Mouse (Mus musculus): ENCODE measurements around the gene Tcf7l2. TPM values are rescaled to one million over a fixed set of nuclear protein-coding genes. Genes with fewer than 3 reads are reported as not detected.

The Tcf7l2 gene
- total and polyA plus RNA-seq, 3 experiments: not detected

DNA sequence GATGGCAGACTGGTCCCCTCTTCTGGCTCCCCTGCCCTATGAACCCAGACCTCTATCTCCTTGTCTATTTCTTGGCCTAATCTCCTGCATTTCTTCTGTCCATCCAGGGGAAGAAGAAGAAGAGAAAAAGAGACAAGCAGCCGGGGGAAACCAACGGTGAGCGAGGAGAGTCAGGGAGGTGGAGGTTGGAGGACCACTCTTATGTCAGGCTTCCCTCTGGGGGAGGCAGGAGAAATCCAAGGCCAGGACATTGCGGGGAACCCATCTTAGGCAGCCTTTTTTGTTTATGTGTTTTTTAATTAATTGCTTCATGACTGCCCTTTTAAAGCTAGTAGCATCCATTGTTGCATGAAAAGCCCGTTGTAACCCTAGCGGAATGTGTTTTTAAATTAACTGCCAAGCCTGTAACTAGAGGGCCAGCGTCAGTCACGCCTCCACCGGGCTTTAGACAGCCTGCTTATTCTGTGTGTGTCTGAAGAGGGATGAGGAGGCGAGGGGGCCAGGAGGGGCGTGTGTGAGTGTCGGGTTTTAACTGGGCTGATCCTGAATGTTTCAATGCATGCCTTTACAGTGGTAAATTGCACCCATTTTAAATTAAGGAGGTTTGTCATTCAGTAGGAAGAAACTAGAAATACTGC lies 182.3 kb downstream of the Tcf7l2 start:
- no peak overlapping the region for H3K9ac ChIP-seq (ENCODE audit: insufficient read depth, low read depth)
- no peak overlapping the region for H3K4me3 ChIP-seq (replicated peaks in 1 of 3; ENCODE audit: low read depth in 2 of 3, low read length in 2 of 3, poor library complexity in 1 of 3)
- peaks cover 64% of the 10 kb centered on the region for H3K27me3 ChIP-seq (replicated peaks)
- TF ChIP-seq RAD21 (IDR thresholded peaks at IDR 0.05; ENCODE audit: low read depth, low read length) (no peak), MYC (IDR thresholded peaks at IDR 0.05; ENCODE audit: low read depth, low read length) (no peak)
- no peaks in the 10 kb centered on the region for H3K36me3 ChIP-seq (replicated peaks in 1 of 2; ENCODE audit: control insufficient read depth in 1 of 2, insufficient read depth in 1 of 2, low read length in 1 of 2)
- no peak for DNase-seq (ENCODE audit: extremely low read depth)
- dilution Hi-C loops (cut with MboI; ENCODE audit: extremely low pct_ligation_motif_present, extremely low pct_unique_long_range_greater_than_20kb, low sequenced_read_pairs): no loop called here
- no peaks in the 10 kb centered on the region for H3K79me2 ChIP-seq (replicated peaks; ENCODE audit: control insufficient read depth, extremely low read depth, insufficient read depth, poor library complexity, severe bottlenecking)
- H3K27ac ChIP-seq (ENCODE audit: insufficient read depth, low read depth): no peak overlapping the region
- in situ Hi-C loops (cut with MboI; ENCODE audit: low pct_ligation_motif_present, low pct_unique_long_range_greater_than_20kb, low sequenced_read_pairs): no loop called here
- no peaks in the 10 kb centered on the region for H3K4me1 ChIP-seq (ENCODE audit: control insufficient read depth in 1 of 2, insufficient read depth in 2 of 2)
- no peak overlapping the region for H3K4me2 ChIP-seq (ENCODE audit: insufficient read depth, low read depth, poor library complexity, severe bottlenecking)
- H3K9me3 ChIP-seq (replicated peaks; ENCODE audit: low read length): no peaks in the 10 kb centered on the region

DNA sequence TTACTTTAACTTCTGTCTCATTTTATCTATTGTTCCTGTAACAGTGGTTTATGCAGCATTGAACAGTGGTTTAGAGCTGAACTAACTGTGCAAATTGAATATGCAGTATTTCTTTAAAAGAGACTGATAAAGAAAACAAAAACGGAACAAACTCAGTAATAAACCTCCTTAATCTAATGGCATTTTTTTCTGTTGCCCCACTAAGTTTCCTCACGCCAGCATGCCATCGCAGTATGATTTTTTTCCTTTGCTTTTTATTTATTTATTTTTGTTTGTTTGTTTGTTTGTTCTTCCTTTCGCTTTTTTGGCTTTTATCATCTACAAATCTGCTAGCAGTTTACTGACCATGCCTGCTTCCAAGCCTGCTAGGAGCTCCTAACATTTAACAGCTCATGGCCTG lies 183.2 kb downstream of the Tcf7l2 start:
- Histone ChIP-seq H3K79me2 (replicated peaks; ENCODE audit: control insufficient read depth, extremely low read depth, insufficient read depth, poor library complexity, severe bottlenecking) (no peaks in the 10 kb centered on the region), H3K27ac (ENCODE audit: insufficient read depth, low read depth) (no peak overlapping the region), H3K4me3 (replicated peaks in 1 of 3; ENCODE audit: low read depth in 2 of 3, low read length in 2 of 3, poor library complexity in 1 of 3) (no peak overlapping the region), H3K4me1 (ENCODE audit: control insufficient read depth in 1 of 2, insufficient read depth in 2 of 2) (no peaks in the 10 kb centered on the region), H3K9ac (ENCODE audit: insufficient read depth, low read depth) (no peak overlapping the region), H3K4me2 (ENCODE audit: insufficient read depth, low read depth, poor library complexity, severe bottlenecking) (no peak overlapping the region), H3K27me3 (replicated peaks) (peaks cover 62% of the 10 kb centered on the region), H3K36me3 (replicated peaks in 1 of 2; ENCODE audit: control insufficient read depth in 1 of 2, insufficient read depth in 1 of 2, low read length in 1 of 2) (no peaks in the 10 kb centered on the region), H3K9me3 (replicated peaks; ENCODE audit: low read length) (no peaks in the 10 kb centered on the region)
- TF ChIP-seq MEF2A (IDR thresholded peaks at IDR 0.05; ENCODE audit: borderline replicate concordance, low read depth, low read length): no peak
- no peak for TF ChIP-seq UBTF (IDR thresholded peaks at IDR 0.05; ENCODE audit: low read depth, low read length)
- no peak for TF ChIP-seq MAZ (IDR thresholded peaks at IDR 0.05; ENCODE audit: low read depth, low read length)
- no peak for TF ChIP-seq IRF4 (IDR thresholded peaks at IDR 0.05; ENCODE audit: low read depth, low read length)
- no peak for TF ChIP-seq POLR2A (IDR thresholded peaks at IDR 0.05; ENCODE audit: low read depth, low read length)
- TF ChIP-seq NRF1 (IDR thresholded peaks at IDR 0.05; ENCODE audit: low read depth, low read length): no peak
- no peak for TF ChIP-seq NELFE (IDR thresholded peaks at IDR 0.05; ENCODE audit: low read depth, low read length)
- in situ Hi-C loops (cut with MboI; ENCODE audit: low pct_ligation_motif_present, low pct_unique_long_range_greater_than_20kb, low sequenced_read_pairs): no loop called here
- no peak for DNase-seq (ENCODE audit: extremely low read depth)
- dilution Hi-C loops (cut with MboI; ENCODE audit: extremely low pct_ligation_motif_present, extremely low pct_unique_long_range_greater_than_20kb, low sequenced_read_pairs): no loop called here

DNA sequence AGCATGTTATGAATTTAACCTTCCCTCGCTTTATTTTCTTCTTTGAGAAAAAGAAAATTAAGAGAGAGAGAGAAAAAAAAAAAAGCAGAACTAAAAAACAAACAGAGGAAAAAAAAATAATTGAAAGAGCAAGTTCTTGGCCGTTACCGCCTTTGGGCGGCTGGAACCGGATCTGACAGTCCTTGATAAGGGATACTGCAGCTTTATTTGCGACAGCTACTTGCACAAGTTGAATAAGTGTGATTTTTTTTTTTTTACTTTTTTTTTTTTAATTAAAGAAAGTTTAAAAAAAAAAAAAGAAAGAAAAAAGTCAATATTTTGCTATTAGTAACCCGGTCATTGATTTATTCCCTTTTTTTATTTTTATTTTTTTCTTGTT lies 183.8 kb downstream of the Tcf7l2 start:
- in situ Hi-C loops (cut with MboI; ENCODE audit: low pct_ligation_motif_present, low pct_unique_long_range_greater_than_20kb, low sequenced_read_pairs) (no loop called here), dilution Hi-C loops (cut with MboI; ENCODE audit: extremely low pct_ligation_motif_present, extremely low pct_unique_long_range_greater_than_20kb, low sequenced_read_pairs) (no loop called here)
- Histone ChIP-seq H3K4me2 (ENCODE audit: insufficient read depth, low read depth, poor library complexity, severe bottlenecking) (no peak overlapping the region), H3K36me3 (replicated peaks in 1 of 2; ENCODE audit: control insufficient read depth in 1 of 2, insufficient read depth in 1 of 2, low read length in 1 of 2) (no peaks in the 10 kb centered on the region), H3K4me3 (replicated peaks in 1 of 3; ENCODE audit: low read depth in 2 of 3, low read length in 2 of 3, poor library complexity in 1 of 3) (no peak overlapping the region), H3K9me3 (replicated peaks; ENCODE audit: low read length) (no peaks in the 10 kb centered on the region), H3K9ac (ENCODE audit: insufficient read depth, low read depth) (no peak overlapping the region), H3K27ac (ENCODE audit: insufficient read depth, low read depth) (no peak overlapping the region), H3K4me1 (ENCODE audit: control insufficient read depth in 1 of 2, insufficient read depth in 2 of 2) (no peaks in the 10 kb centered on the region), H3K79me2 (replicated peaks; ENCODE audit: control insufficient read depth, extremely low read depth, insufficient read depth, poor library complexity, severe bottlenecking) (no peaks in the 10 kb centered on the region), H3K27me3 (replicated peaks) (peaks cover 60% of the 10 kb centered on the region)
- DNase-seq (ENCODE audit: extremely low read depth): no peak
- no peak for TF ChIP-seq TCF12 (IDR thresholded peaks at IDR 0.05; ENCODE audit: low read depth, low read length)
- no peak for TF ChIP-seq NELFE (IDR thresholded peaks at IDR 0.05; ENCODE audit: low read depth, low read length)

Data from CH12.LX (cell line).